Mouse (Mus musculus): ENCODE data around the gene Egflam.

Gene Egflam

DNA sequence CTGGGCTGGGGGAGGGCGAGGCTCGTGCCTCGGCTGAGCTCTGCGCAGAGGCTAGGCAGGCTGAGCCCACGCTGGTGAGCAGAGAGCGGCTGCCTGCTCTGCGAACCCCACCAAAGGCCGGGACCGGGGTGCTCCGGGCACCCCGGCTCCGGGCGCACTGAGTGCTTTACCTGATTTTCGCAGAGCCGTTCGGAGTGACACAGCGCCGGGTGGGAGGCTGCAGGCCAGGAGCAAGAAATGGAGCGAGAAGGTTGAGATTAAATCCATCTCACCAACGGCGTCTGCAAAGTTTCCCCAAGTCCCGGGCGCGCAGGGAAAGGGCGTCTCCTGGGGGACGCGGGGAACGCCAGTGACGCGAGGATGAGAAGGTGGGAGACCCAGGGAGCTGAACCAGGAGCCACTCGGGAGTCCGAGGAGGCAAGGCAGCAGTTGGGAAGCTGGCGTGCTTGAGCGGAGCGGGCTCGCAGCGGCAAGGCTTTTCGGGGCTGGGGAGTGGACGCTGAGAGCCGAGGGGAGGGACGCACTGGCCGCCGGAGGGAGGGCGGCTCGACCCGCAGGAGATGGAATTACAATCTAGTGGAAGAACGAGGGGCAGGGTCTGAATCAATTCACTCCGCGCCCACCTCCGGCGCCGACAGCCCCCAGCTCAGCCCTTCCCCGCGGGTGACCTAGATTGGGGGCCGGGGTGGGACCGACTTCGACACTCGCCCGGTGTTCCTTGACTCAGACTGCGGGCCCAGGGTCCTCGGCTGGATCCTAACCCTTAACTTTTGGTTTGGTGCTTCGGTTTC, at the start of gene Egflam:
Gene Egflam (minus strand): TSS at position 578 of the 791 bp plus-strand sequence.
- peak; percentile 20 for DNase-seq (ENCODE audit: low spot score)

DNA sequence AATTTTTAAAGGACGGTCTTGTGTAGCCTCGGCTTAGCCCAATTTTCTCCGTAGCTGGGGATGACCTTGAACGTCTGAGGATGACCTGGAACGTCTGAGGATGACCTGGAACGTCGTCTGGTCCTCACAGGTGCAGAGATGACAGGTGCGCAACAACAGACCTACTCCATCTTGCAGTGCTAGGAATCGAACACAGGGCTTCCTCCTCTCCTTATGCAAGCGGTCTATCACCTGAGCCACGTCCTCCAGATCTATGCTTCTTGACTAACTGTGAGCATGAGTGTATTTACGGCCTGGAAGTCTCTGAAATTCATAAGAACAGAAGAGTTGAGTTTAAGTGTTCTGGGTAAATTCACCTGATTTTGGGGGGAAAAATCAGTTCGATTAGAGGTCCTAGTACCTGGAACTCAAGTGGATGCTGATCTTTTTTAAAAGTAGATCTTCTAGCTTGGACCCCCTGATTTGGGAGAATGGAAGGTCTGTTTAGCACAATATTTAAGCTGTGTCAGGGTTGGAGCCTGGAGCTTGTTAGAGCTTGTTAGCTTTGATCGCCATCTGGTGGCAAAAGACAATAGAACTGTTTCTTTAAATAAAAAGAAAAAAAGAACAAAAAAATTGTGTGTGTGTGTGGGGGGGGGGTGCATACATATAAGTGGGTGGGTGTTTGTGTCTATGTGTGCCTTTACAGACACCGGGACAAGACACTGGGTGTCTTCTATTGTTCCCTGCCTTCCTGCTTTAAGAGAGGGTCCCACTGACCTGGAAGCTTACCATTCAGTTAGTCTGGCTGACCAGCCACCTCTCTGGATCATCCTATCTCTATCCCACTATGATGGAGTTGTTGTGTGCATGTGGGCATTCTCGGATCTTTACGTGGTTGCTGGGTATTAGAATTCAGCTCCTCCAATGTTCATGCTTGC, 45.5 kb upstream of the Egflam start:
- no peak for DNase-seq (ENCODE audit: low spot score)

DNA sequence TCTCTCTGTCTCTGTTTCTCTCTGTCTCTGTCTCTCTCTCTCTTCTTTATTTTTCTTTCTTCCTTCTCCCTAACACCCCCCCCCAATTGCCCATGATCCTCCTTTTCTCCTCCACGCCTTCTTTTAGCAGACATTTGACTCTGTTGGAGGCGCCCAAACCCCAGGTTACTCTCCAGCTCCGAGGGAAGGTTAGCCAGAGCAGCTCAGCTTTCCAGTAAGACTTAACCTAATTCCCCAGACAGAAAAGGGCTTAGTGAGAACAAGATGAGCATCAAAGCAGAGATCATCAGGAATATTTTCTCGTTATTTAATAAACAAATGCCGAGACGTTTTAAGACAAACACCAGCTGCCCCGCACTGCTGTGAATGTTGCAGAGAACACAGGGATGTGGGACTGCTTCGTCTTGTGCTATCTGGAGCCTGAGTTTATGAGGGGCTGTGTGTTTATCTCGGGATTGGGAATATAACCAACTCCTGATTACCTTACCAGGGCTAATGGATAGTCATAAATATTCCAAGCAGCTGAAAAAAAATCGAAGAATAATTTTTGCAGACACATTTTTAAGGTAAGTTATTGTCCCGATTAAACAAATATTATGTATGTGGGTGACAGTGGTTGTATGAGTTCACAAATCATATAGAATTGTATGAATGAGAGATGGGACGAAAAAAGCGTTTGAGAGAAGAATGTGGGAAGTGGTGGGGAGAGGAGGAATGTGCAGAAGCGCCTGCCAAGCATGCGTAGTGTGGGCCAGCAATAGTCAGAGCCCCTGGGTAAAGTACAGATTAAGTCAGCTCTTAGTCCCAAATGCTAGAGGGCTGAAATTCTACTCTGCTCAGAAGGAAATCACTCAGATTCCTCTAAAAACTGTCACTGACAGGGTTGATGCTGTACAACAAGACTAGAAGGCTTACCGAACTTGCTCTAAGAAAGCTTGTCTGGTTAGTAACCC, 44.2 kb upstream of the Egflam start:
- no peak for DNase-seq (ENCODE audit: low spot score)

GRCm38 (mm10) chr15:7424282-7424681, 26.1 kb upstream of the Egflam start:
- no peak for DNase-seq (ENCODE audit: low spot score)

DNA sequence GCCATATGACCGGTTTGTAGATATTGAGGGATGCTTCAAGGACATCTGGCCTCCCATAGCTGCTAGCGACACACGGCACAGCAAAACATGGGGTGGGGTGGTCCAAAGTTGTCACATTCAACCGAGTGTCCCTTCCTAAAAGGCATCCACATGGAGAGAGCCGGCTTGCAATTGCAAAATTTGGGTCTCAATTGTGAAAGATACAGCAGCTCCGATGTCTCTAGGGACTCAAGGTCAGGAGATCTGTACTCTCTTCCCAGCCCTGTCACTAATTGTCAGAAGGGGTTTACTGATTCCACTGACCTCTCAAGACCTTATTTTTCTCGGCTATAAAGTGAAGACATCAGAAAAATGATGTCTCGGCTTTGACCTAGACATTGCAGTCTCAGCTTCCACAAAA, 6.3 kb upstream of the Egflam start:
- no peak for DNase-seq (ENCODE audit: low spot score)

DNA sequence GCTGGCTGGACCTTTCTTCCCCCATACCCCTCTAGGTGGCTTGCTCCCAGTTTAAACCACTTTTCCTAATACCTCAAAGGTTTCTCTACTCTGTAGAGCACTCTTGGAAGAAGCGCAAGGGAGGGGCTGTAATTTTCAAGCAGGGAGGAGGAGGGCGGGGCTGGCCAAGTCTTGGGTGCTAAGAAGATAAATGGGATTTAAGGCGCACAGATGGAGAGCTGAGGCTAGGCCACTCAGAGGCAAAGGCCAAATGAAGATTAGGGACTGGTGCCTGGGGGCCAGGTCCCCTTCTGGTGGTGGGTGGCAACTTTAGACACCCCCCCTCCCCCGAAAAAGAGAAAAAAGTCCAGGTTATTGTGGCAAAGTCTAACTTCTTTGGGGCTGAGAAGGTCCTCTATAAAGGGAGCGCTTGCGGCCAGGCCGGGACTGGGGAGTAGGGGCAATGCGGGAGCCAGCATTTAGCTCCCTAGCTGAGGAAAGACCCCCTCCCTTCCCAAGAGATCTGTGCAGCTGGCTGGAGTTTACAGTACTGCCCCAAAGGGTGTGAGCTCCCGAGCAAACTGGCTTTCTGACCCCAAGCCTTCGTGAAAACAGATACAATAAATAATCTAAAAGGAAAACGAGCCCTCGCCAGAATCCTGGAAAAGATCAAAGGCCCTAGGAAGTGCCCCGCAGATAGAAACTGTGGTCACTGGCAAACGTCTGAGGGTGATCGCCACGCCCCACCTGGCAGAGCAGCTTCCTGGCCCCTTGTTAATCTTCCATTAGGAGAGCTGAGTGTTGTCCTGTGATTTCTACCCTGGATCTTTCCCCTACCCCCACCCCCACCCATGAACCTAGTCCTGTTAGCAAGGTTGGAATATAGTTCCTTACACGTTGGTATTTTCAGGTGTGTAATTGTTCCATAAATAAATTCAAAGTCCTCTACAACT, 680 bp upstream of the Egflam start:
- DNase-seq (ENCODE audit: low spot score), result no peak

GRCm38 (mm10) chr15:7397446-7397817, 763 bp downstream of the Egflam start:
- no peak for DNase-seq (ENCODE audit: low spot score)

- no peak for DNase-seq (ENCODE audit: low spot score)
Observed at GRCm38 (mm10) chr15:7383349-7383748, 14.8 kb downstream of the Egflam start.

DNA sequence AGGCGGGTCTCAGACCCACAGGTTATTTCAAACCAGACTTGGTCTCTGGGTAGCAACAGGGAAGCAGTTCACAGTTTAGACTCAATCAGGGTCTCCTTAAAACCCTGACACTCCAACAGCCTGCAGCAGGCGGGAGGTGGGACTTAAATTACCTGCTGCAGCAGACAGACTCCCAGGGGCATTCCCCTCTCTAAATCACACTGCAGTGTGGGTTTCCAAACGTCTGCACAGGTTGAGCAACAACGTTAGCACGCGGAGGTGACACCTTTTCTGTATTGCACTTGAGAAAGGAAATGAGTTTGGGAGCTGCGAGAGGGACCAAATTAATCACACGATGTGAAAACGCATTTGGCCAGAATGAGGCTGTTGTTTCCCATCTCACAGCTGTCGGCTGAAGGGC, 15.7 kb downstream of the Egflam start:
- no peak for DNase-seq (ENCODE audit: low spot score)

GRCm38 (mm10) chr15:7352635-7353051, 45.6 kb downstream of the Egflam start:
- peak; percentile 28 for DNase-seq (ENCODE audit: low spot score)

- DNase-seq (ENCODE audit: low spot score), result no peak
Observed at GRCm38 (mm10) chr15:7340703-7341309, 57.4 kb downstream of the Egflam start.

- DNase-seq (ENCODE audit: low spot score), result no peak
Observed at GRCm38 (mm10) chr15:7334517-7335298, 63.5 kb downstream of the Egflam start.

DNA sequence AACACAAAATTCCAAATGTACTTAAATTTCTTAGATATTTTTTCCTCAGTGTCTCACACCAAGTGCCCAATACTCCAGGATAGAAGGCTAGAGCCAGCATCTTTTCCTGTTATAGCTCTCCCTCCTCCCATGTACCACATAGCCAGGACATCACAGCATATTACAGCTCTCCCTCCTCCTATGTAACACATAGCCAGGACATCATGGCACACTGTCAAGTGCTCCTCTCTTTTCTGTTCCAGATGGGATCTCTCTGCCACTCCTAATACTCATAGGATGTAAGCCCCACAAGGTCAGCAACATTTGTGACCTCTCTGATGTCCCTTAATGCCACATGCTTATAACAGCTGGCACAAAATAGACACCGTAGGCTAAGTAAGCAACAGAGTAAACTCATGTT, 65.3 kb downstream of the Egflam start:
- DNase-seq (ENCODE audit: low spot score), result no peak

DNA sequence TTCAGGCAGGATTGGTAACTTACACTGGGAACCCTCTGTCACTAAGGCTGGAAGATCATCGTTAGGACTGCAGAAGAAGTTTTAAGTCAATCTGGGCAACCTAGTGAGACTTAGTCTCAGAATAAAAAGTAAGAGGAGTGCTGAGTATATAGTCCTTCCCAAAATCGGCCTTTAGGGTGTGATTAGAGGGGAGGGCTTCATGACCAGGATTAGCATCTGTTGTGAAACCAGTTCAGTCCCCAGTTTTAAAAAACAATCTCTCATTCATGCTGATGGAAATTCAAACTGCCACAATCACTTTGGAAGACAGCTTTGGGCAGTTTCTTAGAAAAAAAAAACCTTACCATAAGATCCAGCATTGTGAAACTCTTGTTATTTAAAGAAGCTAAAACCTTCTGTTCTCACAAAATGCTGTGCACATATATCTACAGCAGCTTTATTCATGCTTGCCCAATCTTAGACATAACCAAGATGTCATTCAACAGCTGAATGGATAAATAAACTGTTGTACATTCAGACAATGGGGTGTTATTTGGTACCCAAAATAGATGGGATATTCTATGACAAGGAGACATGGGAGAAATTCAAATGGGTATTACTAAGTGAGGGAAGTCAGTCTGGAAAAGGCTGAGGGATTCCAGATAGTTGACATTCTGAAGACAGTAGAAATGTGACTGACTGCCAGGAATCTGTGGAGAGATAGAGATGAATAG, 75.4 kb downstream of the Egflam start:
- DNase-seq (ENCODE audit: low spot score), result no peak

DNA sequence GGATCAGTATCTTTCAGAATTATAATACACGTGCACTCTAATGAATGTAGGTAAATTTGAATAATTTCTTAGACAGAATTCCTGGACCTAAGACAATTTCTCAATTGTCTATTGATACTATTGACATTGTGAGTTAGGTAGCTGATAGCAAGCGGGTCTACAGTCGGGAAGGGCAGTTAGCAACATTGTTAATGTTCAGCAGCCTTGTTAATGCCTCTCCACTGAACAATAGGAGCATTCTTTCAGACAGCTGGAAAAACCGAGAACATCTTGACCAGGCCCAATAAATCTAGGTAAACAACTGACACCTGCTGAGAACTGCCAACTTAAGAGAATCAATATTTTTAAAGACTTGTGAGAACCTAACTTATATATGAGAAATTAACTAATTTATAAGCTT, 77.3 kb downstream of the Egflam start:
- DNase-seq (ENCODE audit: low spot score), result no peak

GRCm38 (mm10) chr15:7315539-7315938, 82.7 kb downstream of the Egflam start:
- no peak for DNase-seq (ENCODE audit: low spot score)

- DNase-seq (ENCODE audit: low spot score), result no peak
Observed at GRCm38 (mm10) chr15:7308711-7309110, 89.5 kb downstream of the Egflam start.

- DNase-seq (ENCODE audit: low spot score), result no peak
Observed at GRCm38 (mm10) chr15:7299892-7300291, 98.3 kb downstream of the Egflam start.

DNA sequence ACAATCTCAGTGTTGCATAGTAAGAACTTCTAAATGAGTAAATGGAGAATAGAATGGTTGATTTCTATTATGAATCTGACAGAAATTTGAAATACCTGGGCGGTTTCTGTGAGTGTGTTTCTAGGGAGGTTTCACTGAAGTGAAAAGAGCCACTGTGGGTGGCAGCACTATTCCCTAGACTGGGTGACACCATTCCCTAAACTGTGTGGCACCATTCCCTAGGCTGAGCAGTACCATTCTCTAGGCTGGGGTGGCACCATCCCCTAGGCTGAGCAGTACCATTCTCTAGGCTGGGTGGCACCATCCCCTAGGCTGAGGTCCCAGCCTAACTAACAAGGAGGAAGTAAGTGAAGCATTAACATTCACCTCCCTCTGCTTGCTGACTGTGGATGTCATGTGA, 103.0 kb downstream of the Egflam start:
- no peak for DNase-seq (ENCODE audit: low spot score)
